Mouse (Mus musculus) midbrain, embryonic 12.5 days (tissue): ENCODE data around the gene Poc1b. TPM values are rescaled to one million over a fixed set of nuclear protein-coding genes. Genes with fewer than 3 reads are reported as not detected.

Experiments
- ATAC-seq: fragments of 200-750 bp; cut with Nextera tagmentation; 2 replicates; pipeline ENCODE4 v1.8.0; 2017; ENCODE audit warnings: low read depth, moderate TSS enrichment, moderate library complexity; ENCODE audit not compliant: low FRiP score
- H3K27ac ChIP-seq: fragments of 300-500 bp; sonication (generic); replicated peaks from 2 replicates; pipeline ENCODE4 v1.5.1; 2016; ENCODE audit warnings: mild to moderate bottlenecking
- H3K27me3 ChIP-seq: fragments of 300-500 bp; sonication (generic); 2 replicates; pipeline ENCODE4 v1.6.1; 2016; ENCODE audit warnings: mild to moderate bottlenecking
- H3K36me3 ChIP-seq: fragments of 300-500 bp; sonication (generic); 2 replicates; pipeline ENCODE4 v1.6.1; 2016
- H3K4me1 ChIP-seq: fragments of 300-500 bp; sonication (generic); 2 replicates; pipeline ENCODE4 v1.6.1; 2016
- H3K4me2 ChIP-seq: fragments of 300-500 bp; sonication (generic); replicated peaks from 2 replicates; pipeline ENCODE4 v1.6.1; 2016; ENCODE audit warnings: mild to moderate bottlenecking, moderate library complexity
- H3K4me3 ChIP-seq: fragments of 300-500 bp; sonication (generic); 2 replicates; pipeline ENCODE4 v1.5.1; 2016; ENCODE audit warnings: mild to moderate bottlenecking
- H3K9ac ChIP-seq: fragments of 300-500 bp; sonication (generic); replicated peaks from 2 replicates; pipeline ENCODE4 v1.6.1; 2016; ENCODE audit warnings: mild to moderate bottlenecking, moderate library complexity
- H3K9me3 ChIP-seq: fragments of 300-500 bp; sonication (generic); 2 replicates; pipeline ENCODE4 v1.6.1; 2016; ENCODE audit warnings: mild to moderate bottlenecking
- WGBS: fragments of 180-500 bp; shearing (Covaris S2); methylation state at CpG from one replicate; pipeline ENCODE4 v1.1.7; 2016; 5-methylcytosine and 5-hydroxymethylcytosine counted together
- polyA plus RNA-seq: library from polyadenylated mRNA; unstranded; fragments of >200 nt; fragmentation: Nextera tagmentation; extraction: Ambion mirVana; gene quantifications from 2 replicates; pipeline ENCODE4 v1.2.1, GENCODE M21; 2016

The Poc1b gene
- polyA plus RNA-seq, 1 experiment from 2014 or later: 20.4 TPM

GRCm38 (mm10) chr10:99164871-99165477 is 58.1 kb downstream of the Poc1b start:
- no peaks in the 10 kb centered on the region for H3K9me3 ChIP-seq
- 38% methylated on average over 12 of the region's 13 CpGs for WGBS

GRCm38 (mm10) chr10:99165751-99166282 is 59.0 kb downstream of the Poc1b start:
- Histone ChIP-seq H3K4me2 (no peak overlapping the region), H3K4me3 (no peak overlapping the region), H3K27ac (no peak overlapping the region), H3K4me1 (peaks cover 8% of the 10 kb centered on the region; the same call in 1 of the 2 replicates), H3K36me3 (no peaks in the 10 kb centered on the region), H3K9me3 (no peaks in the 10 kb centered on the region), H3K9ac (no peak overlapping the region), H3K27me3 (no peaks in the 10 kb centered on the region)
- ATAC-seq: no peak
- 80% methylated on average over 7 of the region's 7 CpGs for WGBS

More at GRCm38 (mm10) chr10:99164871-99165477, 58.1 kb downstream of the Poc1b start:
- no peak overlapping the region for H3K4me2 ChIP-seq
- no peak overlapping the region for H3K9ac ChIP-seq
- no peak overlapping the region for H3K27ac ChIP-seq
- no peak overlapping the region for H3K4me3 ChIP-seq
- H3K27me3 ChIP-seq: no peaks in the 10 kb centered on the region
- peak; percentile 57 for ATAC-seq
- no peaks in the 10 kb centered on the region for H3K36me3 ChIP-seq
- H3K4me1 ChIP-seq: peaks cover 8% of the 10 kb centered on the region; the same call in 1 of the 2 replicates

- Histone ChIP-seq H3K4me3 (no peak overlapping the region), H3K36me3 (no peaks in the 10 kb centered on the region), H3K4me1 (peaks cover 11% of the 10 kb centered on the region; the same call in 1 of the 2 replicates), H3K27me3 (no peaks in the 10 kb centered on the region), H3K9ac (no peak overlapping the region), H3K27ac (no peak overlapping the region), H3K9me3 (no peaks in the 10 kb centered on the region), H3K4me2 (no peak overlapping the region)
- ATAC-seq: no peak
- 82% methylated on average over 3 of the region's 3 CpGs for WGBS
These were observed 59.6 kb downstream of the Poc1b start for GRCm38 (mm10) chr10:99166392-99166791.

GRCm38 (mm10) chr10:99168404-99168803 is 61.6 kb downstream of the Poc1b start:
- no peak for ATAC-seq
- Histone ChIP-seq H3K27ac (no peak overlapping the region), H3K36me3 (no peaks in the 10 kb centered on the region), H3K4me2 (no peak overlapping the region), H3K9ac (no peak overlapping the region), H3K9me3 (no peaks in the 10 kb centered on the region), H3K4me3 (no peak overlapping the region), H3K27me3 (no peaks in the 10 kb centered on the region), H3K4me1 (peaks cover 8% of the 10 kb centered on the region)
- 66% methylated on average over 6 of the region's 6 CpGs for WGBS

- Histone ChIP-seq H3K27ac (no peak overlapping the region), H3K4me1 (peaks cover 8% of the 10 kb centered on the region), H3K4me2 (no peak overlapping the region), H3K9me3 (no peaks in the 10 kb centered on the region), H3K4me3 (no peak overlapping the region), H3K9ac (no peak overlapping the region), H3K36me3 (no peaks in the 10 kb centered on the region), H3K27me3 (no peaks in the 10 kb centered on the region)
- no peak for ATAC-seq
- 85% methylated on average over 11 of the region's 11 CpGs for WGBS
These were observed 62.3 kb downstream of the Poc1b start for GRCm38 (mm10) chr10:99168840-99169764.

GRCm38 (mm10) chr10:99169765-99170129 is 62.9 kb downstream of the Poc1b start:
- Histone ChIP-seq H3K9ac (no peak overlapping the region), H3K9me3 (no peaks in the 10 kb centered on the region), H3K4me1 (peaks cover 8% of the 10 kb centered on the region), H3K27ac (no peak overlapping the region), H3K4me3 (no peak overlapping the region), H3K4me2 (no peak overlapping the region), H3K27me3 (no peaks in the 10 kb centered on the region), H3K36me3 (no peaks in the 10 kb centered on the region)
- ATAC-seq: no peak
- WGBS: 86% methylated on average over 5 of the region's 5 CpGs

GRCm38 (mm10) chr10:99171961-99172497 is 65.2 kb downstream of the Poc1b start:
- Histone ChIP-seq H3K4me1 (peaks cover 8% of the 10 kb centered on the region), H3K4me2 (no peak overlapping the region), H3K36me3 (no peaks in the 10 kb centered on the region), H3K27me3 (no peaks in the 10 kb centered on the region), H3K4me3 (no peak overlapping the region), H3K27ac (0 out of 2 replicates have a peak overlapping the region, but pooled peaks have one; percentile 6), H3K9me3 (no peaks in the 10 kb centered on the region), H3K9ac (no peak overlapping the region)
- no peak for ATAC-seq
- WGBS: 23% methylated on average over 12 of the region's 12 CpGs

- ATAC-seq: no peak
- no peak overlapping the region for H3K27ac ChIP-seq
These were observed 66.2 kb downstream of the Poc1b start for GRCm38 (mm10) chr10:99172906-99173507.

GRCm38 (mm10) chr10:99176911-99177310 is 70.1 kb downstream of the Poc1b start:
- Histone ChIP-seq H3K9me3 (no peaks in the 10 kb centered on the region), H3K27me3 (no peaks in the 10 kb centered on the region), H3K9ac (no peak overlapping the region), H3K36me3 (0 out of 2 replicates have a peak, but pooled peaks cover 5% of the 10 kb centered on the region), H3K27ac (no peak overlapping the region), H3K4me1 (peaks cover 3% of the 10 kb centered on the region), H3K4me3 (no peak overlapping the region), H3K4me2 (no peak overlapping the region)
- WGBS: 82% methylated on average over 9 of the region's 9 CpGs
- no peak for ATAC-seq

More at GRCm38 (mm10) chr10:99172906-99173507, 66.2 kb downstream of the Poc1b start:
- WGBS: 50% methylated on average over 7 of the region's 7 CpGs
- no peaks in the 10 kb centered on the region for H3K27me3 ChIP-seq
- no peak overlapping the region for H3K4me2 ChIP-seq
- no peaks in the 10 kb centered on the region for H3K36me3 ChIP-seq
- H3K9ac ChIP-seq: no peak overlapping the region
- H3K4me3 ChIP-seq: no peak overlapping the region
- no peaks in the 10 kb centered on the region for H3K9me3 ChIP-seq
- peaks cover 8% of the 10 kb centered on the region for H3K4me1 ChIP-seq

- WGBS: 94% methylated on average over 2 of the region's 2 CpGs
- no peaks in the 10 kb centered on the region for H3K4me1 ChIP-seq
These were observed 71.3 kb downstream of the Poc1b start for GRCm38 (mm10) chr10:99178118-99178517.

GRCm38 (mm10) chr10:99179122-99179521 is 72.3 kb downstream of the Poc1b start:
- Histone ChIP-seq H3K4me3 (no peak overlapping the region), H3K9me3 (no peaks in the 10 kb centered on the region), H3K9ac (no peak overlapping the region), H3K36me3 (0 out of 2 replicates have a peak, but pooled peaks cover 5% of the 10 kb centered on the region), H3K27me3 (no peaks in the 10 kb centered on the region), H3K4me1 (no peaks in the 10 kb centered on the region), H3K4me2 (no peak overlapping the region), H3K27ac (no peak overlapping the region)
- 94% methylated on average over 5 of the region's 5 CpGs for WGBS
- ATAC-seq: no peak

More at GRCm38 (mm10) chr10:99178118-99178517, 71.3 kb downstream of the Poc1b start:
- Histone ChIP-seq H3K4me3 (no peak overlapping the region), H3K27ac (no peak overlapping the region), H3K4me2 (no peak overlapping the region), H3K36me3 (0 out of 2 replicates have a peak, but pooled peaks cover 5% of the 10 kb centered on the region), H3K9me3 (no peaks in the 10 kb centered on the region), H3K27me3 (no peaks in the 10 kb centered on the region), H3K9ac (no peak overlapping the region)
- ATAC-seq: no peak
